ENCODE assay signal across 8 mouse cellular contexts in genomic region chr2:75682978-75683709, GRCm38 (mm10). TPM values are rescaled to one million over a fixed set of nuclear protein-coding genes. Genes with fewer than 3 reads are reported as not detected.
DNase-seq lines count a peak whose midpoint lies in the region; ATAC-seq and TF ChIP-seq lines count a peak whose summit lies in the region.

No protein-coding gene starts in this region.

- peak overlapping the region; percentile 63 for H3K9ac ChIP-seq in lung, embryonic 16.5 days (ENCODE audit: low read length)
- 0 out of 2 replicates have a peak overlapping the region, but pooled peaks have one; percentile 2 for H3K9ac ChIP-seq in stomach, postnatal 0 days (ENCODE audit: low read length)

- no peaks in the 10 kb centered on the region for H3K9me3 ChIP-seq in lung, embryonic 16.5 days (ENCODE audit: control insufficient read depth, low read length)
- H3K9me3 ChIP-seq in stomach, postnatal 0 days (ENCODE audit: control insufficient read depth, low read length): no peaks in the 10 kb centered on the region

- DNase-seq in adrenal gland, adult (ENCODE audit: inconsistent age in 2 of 2, low spot score in 1 of 2): peak; percentile 65 to 82
- no peak for DNase-seq in adrenal gland, postnatal 4 days (ENCODE audit: low spot score in 2 of 2)
- DNase-seq in adipocyte (ENCODE audit: low spot score): peak; percentile 82
- DNase-seq in heart, adult 8-10 months (ENCODE audit: low spot score): peak; percentile 91
- DNase-seq in kidney, adult 8-10 months: peak; percentile 74 to 76
- DNase-seq in stomach, postnatal 0 days (ENCODE audit: low spot score): no peak
- DNase-seq in cerebellum, adult 2 months: no peak

- no peak for TF ChIP-seq CTCF in stomach, postnatal 0 days (IDR thresholded peaks at IDR 0.05; ENCODE audit: low read depth)
- no peak for TF ChIP-seq CTCF in cerebellum, adult 2 months (IDR thresholded peaks at IDR 0.05; ENCODE audit: borderline replicate concordance, insufficient read depth, low read depth, low read length)

- no peak for TF ChIP-seq EP300 in stomach, postnatal 0 days (optimal IDR thresholded peaks at IDR 0.05)

- peak; percentile 81 for ATAC-seq in lung, embryonic 16.5 days (ENCODE audit: low read depth)
- ATAC-seq in stomach, postnatal 0 days (ENCODE audit: low FRiP score, low TSS enrichment): no peak; the same call in 1 of the 2 replicates

- no peak for TF ChIP-seq POLR2A in cerebellum, adult 2 months (IDR thresholded peaks at IDR 0.05; ENCODE audit: borderline replicate concordance, insufficient read depth, low read length)

- peak overlapping the region; percentile 27 for H3K4me3 ChIP-seq in lung, embryonic 16.5 days (ENCODE audit: low read length)
- no peak overlapping the region for H3K4me3 ChIP-seq in stomach, postnatal 0 days (ENCODE audit: low read depth, low read length)
- no peak overlapping the region for H3K4me3 ChIP-seq in cerebellum, adult 2 months (replicated peaks; ENCODE audit: insufficient read depth, low read depth, low read length)

- H3K27ac ChIP-seq in lung, embryonic 16.5 days (ENCODE audit: low read length): peak overlapping the region; percentile 96
- H3K27ac ChIP-seq in stomach, postnatal 0 days (replicated peaks): peak overlapping the region; percentile 77
- H3K27ac ChIP-seq in cerebellum, adult 2 months (ENCODE audit: insufficient read depth, low read length): no peak overlapping the region; the same call in 1 of the 2 replicates

- 26% methylated on average over 15 of the region's 15 CpGs for WGBS in lung, embryonic 16.5 days
- WGBS in stomach, postnatal 0 days: 34% methylated on average over 15 of the region's 15 CpGs
- WGBS in cerebellum, adult 2 months: 51% methylated on average over 15 of the region's 15 CpGs

- peaks cover 14% of the 10 kb centered on the region; the same call in 1 of the 2 replicates for H3K36me3 ChIP-seq in lung, embryonic 16.5 days (ENCODE audit: control insufficient read depth, insufficient read depth, low read length)
- peaks cover 9% of the 10 kb centered on the region; the same call in 1 of the 2 replicates for H3K36me3 ChIP-seq in stomach, postnatal 0 days (ENCODE audit: control insufficient read depth, insufficient read depth, low read length)

- H3K27me3 ChIP-seq in lung, embryonic 16.5 days (ENCODE audit: control insufficient read depth, insufficient read depth, low read depth, low read length): no peaks in the 10 kb centered on the region
- H3K27me3 ChIP-seq in stomach, postnatal 0 days (ENCODE audit: control insufficient read depth, insufficient read depth, low read length): no peaks in the 10 kb centered on the region
- no peaks in the 10 kb centered on the region for H3K27me3 ChIP-seq in cerebellum, adult 2 months (ENCODE audit: control insufficient read depth, insufficient read depth, low read length)

- H3K4me2 ChIP-seq in lung, embryonic 16.5 days (ENCODE audit: low read depth, low read length): peak overlapping the region; percentile 54
- peak overlapping the region; percentile 0; the same call in 1 of the 2 replicates for H3K4me2 ChIP-seq in stomach, postnatal 0 days (replicated peaks; ENCODE audit: low read depth)

- H3K4me1 ChIP-seq in lung, embryonic 16.5 days (replicated peaks; ENCODE audit: control insufficient read depth, insufficient read depth, low read length): peaks cover 44% of the 10 kb centered on the region
- peaks cover 9% of the 10 kb centered on the region; the same call in 1 of the 2 replicates for H3K4me1 ChIP-seq in stomach, postnatal 0 days (replicated peaks; ENCODE audit: control insufficient read depth, insufficient read depth)
- H3K4me1 ChIP-seq in cerebellum, adult 2 months (ENCODE audit: control insufficient read depth, insufficient read depth, low read length): no peaks in the 10 kb centered on the region

RNA-seq across cellular contexts. Expression of gene Nfe2l2, which starts 21.3 kb away (rescaled TPM):
- total RNA-seq in adrenal gland, postnatal 4 days (2021): 10 to 100 TPM; 71.3 to 80.4 TPM
- total RNA-seq in heart, adult 8-10 months (2022): 10 to 100 TPM; 57.9 to 75.1 (median 64.5) TPM
- 134 and 137 TPM in 2 replicates for polyA plus RNA-seq in lung, embryonic 16.5 days (2015; fragmentation: Nextera tagmentation; extraction: Ambion mirVana)
- polyA plus RNA-seq in stomach, postnatal 0 days (2015; fragmentation: Nextera tagmentation; extraction: Ambion mirVana): 125 and 144 TPM in 2 replicates
- 18.6 and 19.6 TPM in 2 replicates for polyA plus RNA-seq in cerebellum, adult 2 months (2012; rRNA removed)

RNA-seq across cellular contexts. Expression of gene Hnrnpa3, which starts 24.1 kb away (rescaled TPM):
- total RNA-seq in adrenal gland, postnatal 4 days (2021): 100 to 1,000 TPM; 525 to 570 TPM
- 100 to 1,000 TPM; 132 to 185 (median 159) TPM for total RNA-seq in heart, adult 8-10 months (2022)
- polyA plus RNA-seq in lung, embryonic 16.5 days (2015; fragmentation: Nextera tagmentation; extraction: Ambion mirVana): 298 and 346 TPM in 2 replicates
- polyA plus RNA-seq in stomach, postnatal 0 days (2015; fragmentation: Nextera tagmentation; extraction: Ambion mirVana): 116 and 127 TPM in 2 replicates
- polyA plus RNA-seq in cerebellum, adult 2 months (2012; rRNA removed): 252 and 264 TPM in 2 replicates

Comparison
In these comparisons a context has a peak if more than half of its experiments do, and no peak if none do; other contexts are left out.
1. DNase-seq: peak in adrenal gland, adult (2 of 2), adipocyte (single experiment), heart, adult 8-10 months (single experiment) and kidney, adult 8-10 months (2 of 2); none in adrenal gland, postnatal 4 days (0 of 2), stomach, postnatal 0 days (single experiment) and cerebellum, adult 2 months (0 of 2).